Mouse (Mus musculus): ENCODE measurements around the gene Il34.

Il34 gene

GRCm38 (mm10) chr8:110708429-110708828 lies 97.3 kb downstream of the Il34 start:
- no peak for DNase-seq (ENCODE audit: low spot score)

GRCm38 (mm10) chr8:110706288-110706870 lies 99.3 kb downstream of the Il34 start:
- no peak for DNase-seq (ENCODE audit: low spot score)

GRCm38 (mm10) chr8:110705391-110706287 lies 100.1 kb downstream of the Il34 start:
- DNase-seq (ENCODE audit: low spot score), result no peak

GRCm38 (mm10) chr8:110704103-110704502 lies 101.6 kb downstream of the Il34 start:
- DNase-seq (ENCODE audit: low spot score), result no peak

GRCm38 (mm10) chr8:110703460-110704061 lies 102.2 kb downstream of the Il34 start:
- DNase-seq (ENCODE audit: low spot score), result no peak

- no peak for DNase-seq (ENCODE audit: low spot score)
Measured at GRCm38 (mm10) chr8:110702636-110703459, 102.9 kb downstream of the Il34 start.

DNA sequence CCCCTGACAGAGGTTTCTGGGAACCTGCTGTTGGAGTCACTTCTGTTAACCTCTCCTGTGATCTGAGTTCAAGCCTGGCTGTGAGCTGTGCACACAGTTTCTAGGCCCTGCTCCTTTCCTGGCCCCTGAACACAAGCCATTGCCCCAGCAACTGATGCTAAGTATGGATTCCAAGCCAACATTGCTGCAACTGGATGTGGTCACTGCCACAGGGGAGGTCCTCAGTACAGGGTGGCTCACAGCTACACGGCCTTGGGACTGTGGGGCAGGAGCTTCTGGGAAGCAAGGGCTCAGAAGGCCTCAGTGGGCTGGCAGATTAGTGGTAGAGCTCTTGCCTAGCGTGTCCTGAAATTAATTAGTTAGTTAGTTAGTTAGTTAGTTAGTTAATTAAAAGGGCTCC lies 105.2 kb downstream of the Il34 start:
- no peak for DNase-seq (ENCODE audit: low spot score)

DNA sequence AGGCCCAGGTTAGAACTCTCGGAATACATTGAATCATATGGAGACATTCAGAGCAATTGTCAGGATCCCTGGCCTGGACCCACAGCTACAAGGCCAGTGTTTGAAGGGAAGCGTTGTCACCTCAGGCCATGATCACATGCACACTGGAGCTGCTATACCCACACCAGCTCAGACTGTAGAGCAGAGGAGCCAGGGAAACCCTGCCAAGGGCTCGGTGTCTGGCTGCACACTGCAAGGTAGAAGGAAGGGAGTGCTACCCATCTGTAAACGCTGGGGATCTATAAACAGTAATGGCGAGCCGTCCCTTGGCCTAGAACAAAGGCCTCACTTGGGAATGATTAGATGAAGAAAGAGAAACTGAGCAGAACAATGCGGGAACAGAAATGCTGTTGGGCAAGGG lies 106.2 kb downstream of the Il34 start:
- no peak for DNase-seq (ENCODE audit: low spot score)

DNA sequence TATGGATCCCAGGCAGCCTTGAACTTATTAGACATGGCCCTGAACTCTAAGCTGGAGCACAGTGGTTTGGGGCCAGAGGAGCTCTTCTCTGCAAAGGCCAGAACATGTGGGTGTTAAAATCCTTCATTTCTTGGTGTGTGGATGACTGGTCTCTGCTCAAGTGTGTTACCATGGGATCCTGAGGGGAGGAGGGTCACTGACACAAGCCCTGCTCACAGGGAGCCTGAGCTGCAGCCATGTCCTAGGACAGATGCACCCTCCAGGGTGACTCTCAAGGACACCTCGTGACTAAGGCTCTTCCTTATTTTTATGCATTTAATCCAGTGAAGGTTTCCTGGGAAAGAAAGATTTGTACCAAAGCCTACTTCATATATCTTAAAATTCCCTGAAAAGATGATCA lies 107.6 kb downstream of the Il34 start:
- DNase-seq (ENCODE audit: low spot score), result no peak

DNA sequence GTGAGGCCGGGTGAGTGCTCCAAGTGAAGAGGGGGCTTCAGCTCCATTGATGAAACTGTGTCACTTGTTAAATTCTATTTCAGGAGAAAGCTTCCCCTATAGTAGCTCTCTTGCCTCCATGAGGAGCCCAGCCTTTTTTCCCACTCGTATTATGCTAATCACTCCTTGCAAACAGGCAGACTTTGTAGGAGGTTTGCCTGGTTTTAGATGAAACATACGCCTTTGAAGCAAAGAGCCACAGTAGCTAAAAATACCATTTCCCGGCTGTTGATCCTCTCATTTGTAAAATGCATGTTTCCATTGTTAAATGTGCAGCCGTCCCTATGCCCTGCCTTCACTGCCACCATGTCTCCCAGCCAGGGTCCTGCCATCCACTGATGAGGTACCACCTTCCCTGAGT lies 108.2 kb downstream of the Il34 start:
- DNase-seq (ENCODE audit: low spot score), result no peak

DNA sequence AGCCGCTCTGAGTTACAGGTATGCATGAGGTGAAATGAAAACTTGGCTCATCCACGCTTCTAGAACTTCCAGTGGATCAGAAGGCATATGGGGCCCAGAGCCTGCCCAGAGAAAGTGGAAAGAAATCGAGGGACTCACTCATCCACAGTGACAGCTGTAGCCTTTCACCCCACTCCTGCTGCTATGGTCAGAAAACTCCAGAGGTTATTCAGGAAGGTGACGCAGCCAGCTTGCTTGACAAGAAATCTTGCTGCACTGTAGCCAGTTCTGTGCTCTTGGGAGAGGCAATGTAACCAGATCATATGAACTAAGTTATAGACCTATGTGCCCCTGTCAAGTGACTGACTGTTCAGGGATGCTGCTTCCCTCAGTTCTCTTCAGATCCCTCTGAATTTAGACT lies 109.7 kb downstream of the Il34 start:
- no peak for DNase-seq (ENCODE audit: low spot score)

- no peak for DNase-seq (ENCODE audit: low spot score)
Measured at GRCm38 (mm10) chr8:110695431-110695830, 110.3 kb downstream of the Il34 start.

GRCm38 (mm10) chr8:110694826-110695225 lies 110.9 kb downstream of the Il34 start:
- DNase-seq (ENCODE audit: low spot score), result no peak

DNA sequence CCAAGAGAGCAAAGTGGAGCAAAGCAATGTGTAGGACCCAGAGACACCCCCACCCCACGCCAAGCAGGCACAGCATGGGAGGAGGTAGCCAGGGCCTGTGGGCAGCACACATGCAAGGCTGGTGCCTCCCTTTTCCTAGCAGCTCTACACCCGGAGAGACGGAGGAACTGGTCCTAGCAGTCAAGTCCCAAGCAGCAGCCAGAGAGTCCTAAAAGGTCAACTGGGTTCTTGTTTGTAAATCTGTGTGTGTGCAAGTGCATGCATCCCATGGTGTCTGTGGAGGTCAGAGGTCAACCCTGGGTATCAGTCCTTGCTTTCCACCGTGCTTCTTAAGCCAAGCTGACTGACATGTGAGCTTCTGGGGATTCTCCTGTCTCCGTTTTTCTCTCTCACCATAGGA lies 111.5 kb downstream of the Il34 start:
- DNase-seq (ENCODE audit: low spot score), result no peak
